Mouse (Mus musculus): ENCODE data around the gene Insig2. TPM values are rescaled to one million over a fixed set of nuclear protein-coding genes. Genes with fewer than 3 reads are reported as not detected.

Gene Insig2
- polyA plus RNA-seq (2014; fragmentation: Nextera tagmentation; extraction: Ambion mirVana): 17.4 and 18.9 TPM in 2 replicates

DNA sequence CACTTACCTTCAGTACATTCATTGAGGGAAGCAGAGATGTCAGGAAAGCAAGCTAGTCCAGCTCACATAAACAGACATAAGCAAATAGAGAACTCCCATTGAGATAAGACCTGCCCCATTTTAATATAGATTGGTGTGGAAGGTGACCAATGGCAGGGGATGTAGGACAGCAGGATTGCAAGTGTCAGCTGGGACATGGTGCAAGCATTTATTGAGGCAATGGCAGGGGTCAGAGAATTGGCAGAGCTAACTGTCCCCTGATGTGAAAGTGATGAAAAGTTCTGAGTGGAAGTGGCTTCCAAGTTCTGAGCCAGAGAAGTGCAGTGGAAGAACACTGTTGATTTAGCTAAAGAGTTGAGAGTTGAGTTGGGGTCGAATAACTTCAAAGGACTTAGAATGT lies at the start of gene Insig2:
Gene Insig2 (minus strand): TSS at position 105 of the 400 bp plus-strand sequence.
- Histone ChIP-seq H3K27ac (ENCODE audit: low read length) (no peak within 1 kb of the TSS), H3K36me3 (ENCODE audit: control insufficient read depth, insufficient read depth, low read length) (no peaks in the 10 kb centered on the region), H3K9ac (replicated peaks; ENCODE audit: low read depth, low read length) (no peak within 1 kb of the TSS), H3K4me1 (ENCODE audit: control insufficient read depth, insufficient read depth, low read length) (no peaks in the 10 kb centered on the region), H3K4me2 (replicated peaks; ENCODE audit: low read depth, low read length) (no peak within 1 kb of the TSS), H3K9me3 (ENCODE audit: control insufficient read depth, low read depth, low read length) (no peaks in the 10 kb centered on the region), H3K27me3 (ENCODE audit: control insufficient read depth, insufficient read depth, low read length) (no peaks in the 10 kb centered on the region), H3K4me3 (ENCODE audit: low read depth, low read length) (no peak within 1 kb of the TSS)
- ATAC-seq (ENCODE audit: insufficient number of reproducible peaks, insufficient read depth, low FRiP score, low read depth): no peak
- WGBS: 72% methylated on average over 1 of the region's 1 CpGs

DNA sequence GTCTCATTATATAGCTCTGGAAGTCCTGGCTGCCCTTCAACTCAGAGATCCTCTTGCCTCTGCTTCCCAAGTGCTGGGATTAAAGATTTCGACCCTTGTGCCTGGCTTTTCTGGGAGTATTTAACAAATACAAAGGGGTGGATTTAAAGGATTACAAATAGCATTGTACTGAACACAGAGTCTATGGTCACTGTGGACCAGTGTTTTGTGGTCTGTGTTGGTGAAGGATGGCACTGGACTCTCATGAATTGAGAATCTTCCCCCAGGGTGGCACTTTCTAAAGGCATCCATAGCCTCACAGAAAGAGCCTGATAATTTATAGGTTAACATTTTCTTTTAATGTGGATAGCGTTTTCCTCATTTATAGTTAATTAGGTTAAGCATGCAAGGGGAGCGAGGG lies 49.2 kb upstream of the Insig2 start:
- no peak overlapping the region for H3K9ac ChIP-seq (replicated peaks; ENCODE audit: low read depth, low read length)
- no peaks in the 10 kb centered on the region for H3K36me3 ChIP-seq (ENCODE audit: control insufficient read depth, insufficient read depth, low read length)
- H3K4me2 ChIP-seq (replicated peaks; ENCODE audit: low read depth, low read length): no peak overlapping the region
- ATAC-seq (ENCODE audit: insufficient number of reproducible peaks, insufficient read depth, low FRiP score, low read depth): no peak
- H3K27ac ChIP-seq (ENCODE audit: low read length): no peak overlapping the region
- H3K27me3 ChIP-seq (ENCODE audit: control insufficient read depth, insufficient read depth, low read length): no peaks in the 10 kb centered on the region
- H3K9me3 ChIP-seq (ENCODE audit: control insufficient read depth, low read depth, low read length): no peaks in the 10 kb centered on the region
- 88% methylated on average over 3 of the region's 3 CpGs for WGBS
- H3K4me1 ChIP-seq (ENCODE audit: control insufficient read depth, insufficient read depth, low read length): no peaks in the 10 kb centered on the region
- H3K4me3 ChIP-seq (ENCODE audit: low read depth, low read length): no peak overlapping the region

DNA sequence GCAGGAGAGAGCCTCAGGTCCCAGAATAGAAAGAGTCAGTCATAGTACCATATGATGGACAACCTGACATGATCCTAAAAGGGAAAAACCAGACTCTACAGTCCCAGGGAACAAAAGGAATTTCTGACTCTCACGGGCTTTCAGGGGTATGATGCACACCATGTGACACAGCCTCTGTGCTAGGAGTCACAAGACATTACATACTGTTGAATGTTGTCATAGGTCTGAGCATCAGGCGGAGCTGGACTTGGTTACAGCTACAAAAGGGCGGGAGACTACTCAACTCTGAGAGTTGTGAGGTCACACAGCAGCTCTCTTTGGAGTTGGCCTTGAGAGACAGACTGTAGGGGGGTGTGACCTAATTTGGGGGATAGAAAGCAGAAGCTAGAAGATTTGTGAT lies 47.6 kb upstream of the Insig2 start:
- no peak for ATAC-seq (ENCODE audit: insufficient number of reproducible peaks, insufficient read depth, low FRiP score, low read depth)

DNA sequence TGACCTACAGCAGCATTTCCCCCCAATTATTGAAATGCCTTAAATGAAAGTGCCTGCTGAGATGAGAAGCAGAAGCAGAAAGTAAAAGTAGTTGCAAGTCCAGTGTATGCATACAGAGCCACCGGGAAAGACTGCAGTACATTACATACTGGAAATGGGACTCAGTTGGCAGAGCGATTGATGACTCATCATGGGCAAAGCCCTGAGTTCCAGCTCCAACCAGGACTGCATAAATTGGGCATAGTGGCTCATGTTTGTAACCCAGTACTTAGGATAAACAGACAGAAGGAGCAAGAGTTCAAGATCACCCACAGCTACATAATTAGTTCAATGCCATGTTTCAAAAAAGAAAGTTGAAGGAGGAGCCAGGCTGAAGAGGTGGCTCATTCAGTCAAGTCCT lies 45.5 kb upstream of the Insig2 start:
- ATAC-seq (ENCODE audit: insufficient number of reproducible peaks, insufficient read depth, low FRiP score, low read depth): no peak
- Histone ChIP-seq H3K9ac (replicated peaks; ENCODE audit: low read depth, low read length) (no peak overlapping the region), H3K27me3 (ENCODE audit: control insufficient read depth, insufficient read depth, low read length) (no peaks in the 10 kb centered on the region), H3K4me1 (ENCODE audit: control insufficient read depth, insufficient read depth, low read length) (no peaks in the 10 kb centered on the region), H3K9me3 (ENCODE audit: control insufficient read depth, low read depth, low read length) (no peaks in the 10 kb centered on the region), H3K27ac (ENCODE audit: low read length) (no peak overlapping the region), H3K4me2 (replicated peaks; ENCODE audit: low read depth, low read length) (no peak overlapping the region), H3K4me3 (ENCODE audit: low read depth, low read length) (no peak overlapping the region), H3K36me3 (ENCODE audit: control insufficient read depth, insufficient read depth, low read length) (no peaks in the 10 kb centered on the region)
- WGBS: 82% methylated on average over 2 of the region's 2 CpGs

More for the DNA sequence above, 47.6 kb upstream of the Insig2 start:
- no peaks in the 10 kb centered on the region for H3K27me3 ChIP-seq (ENCODE audit: control insufficient read depth, insufficient read depth, low read length)
- H3K36me3 ChIP-seq (ENCODE audit: control insufficient read depth, insufficient read depth, low read length): no peaks in the 10 kb centered on the region
- no peak overlapping the region for H3K9ac ChIP-seq (replicated peaks; ENCODE audit: low read depth, low read length)
- H3K4me1 ChIP-seq (ENCODE audit: control insufficient read depth, insufficient read depth, low read length): no peaks in the 10 kb centered on the region
- no peak overlapping the region for H3K27ac ChIP-seq (ENCODE audit: low read length)
- 79% methylated on average over 3 of the region's 3 CpGs for WGBS
- no peaks in the 10 kb centered on the region for H3K9me3 ChIP-seq (ENCODE audit: control insufficient read depth, low read depth, low read length)
- no peak overlapping the region for H3K4me2 ChIP-seq (replicated peaks; ENCODE audit: low read depth, low read length)
- H3K4me3 ChIP-seq (ENCODE audit: low read depth, low read length): no peak overlapping the region

DNA sequence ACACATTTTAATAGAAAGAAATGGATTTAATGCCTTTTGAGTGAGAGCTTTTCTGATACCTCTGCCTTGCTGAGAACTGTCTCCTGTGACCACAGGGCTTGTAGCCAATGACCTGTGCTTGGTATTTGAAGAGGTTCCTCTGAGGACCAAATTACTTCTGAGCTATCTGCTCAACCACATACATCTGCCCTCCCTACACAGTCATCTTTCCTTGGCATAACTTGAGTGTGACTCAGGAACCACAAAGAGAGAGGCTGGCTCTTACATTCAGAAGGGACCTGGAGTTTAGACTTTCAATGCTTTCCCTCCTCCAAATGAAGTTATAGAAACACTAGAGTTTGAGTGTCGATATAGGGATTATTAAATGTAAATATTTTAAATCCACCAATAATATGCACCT lies 45.0 kb upstream of the Insig2 start:
- H3K36me3 ChIP-seq (ENCODE audit: control insufficient read depth, insufficient read depth, low read length): no peaks in the 10 kb centered on the region
- no peak overlapping the region for H3K9ac ChIP-seq (replicated peaks; ENCODE audit: low read depth, low read length)
- 49% methylated on average over 1 of the region's 1 CpGs for whole genome bisulfite sequencing
- H3K9me3 ChIP-seq (ENCODE audit: control insufficient read depth, low read depth, low read length): no peaks in the 10 kb centered on the region
- no peak overlapping the region for H3K4me2 ChIP-seq (replicated peaks; ENCODE audit: low read depth, low read length)
- ATAC-seq (ENCODE audit: insufficient number of reproducible peaks, insufficient read depth, low FRiP score, low read depth): no peak
- no peak overlapping the region for H3K4me3 ChIP-seq (ENCODE audit: low read depth, low read length)
- no peak overlapping the region for H3K27ac ChIP-seq (ENCODE audit: low read length)
- H3K27me3 ChIP-seq (ENCODE audit: control insufficient read depth, insufficient read depth, low read length): no peaks in the 10 kb centered on the region
- H3K4me1 ChIP-seq (ENCODE audit: control insufficient read depth, insufficient read depth, low read length): no peaks in the 10 kb centered on the region

DNA sequence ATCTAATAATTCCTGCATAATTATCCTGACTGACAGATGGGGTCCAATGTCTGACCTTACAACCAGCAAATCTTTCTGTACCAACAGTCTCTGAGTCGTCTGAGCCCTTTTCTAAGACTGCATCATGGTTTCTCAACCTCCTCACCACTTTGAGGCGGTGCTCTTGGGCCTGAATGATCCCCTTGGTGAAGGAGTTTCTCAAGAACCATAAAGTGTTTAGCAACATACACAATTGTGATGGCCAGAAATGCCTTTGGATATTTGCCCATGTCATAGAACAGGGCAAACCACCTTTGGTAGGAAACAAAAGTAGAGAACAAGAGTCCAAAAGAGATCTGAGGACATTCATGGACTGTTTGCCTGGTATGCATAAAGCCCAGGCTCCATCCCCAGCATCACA lies 41.2 kb upstream of the Insig2 start:
- Histone ChIP-seq H3K4me1 (ENCODE audit: control insufficient read depth, insufficient read depth, low read length) (no peaks in the 10 kb centered on the region), H3K36me3 (ENCODE audit: control insufficient read depth, insufficient read depth, low read length) (no peaks in the 10 kb centered on the region), H3K4me3 (ENCODE audit: low read depth, low read length) (no peak overlapping the region), H3K9me3 (ENCODE audit: control insufficient read depth, low read depth, low read length) (no peaks in the 10 kb centered on the region), H3K27me3 (ENCODE audit: control insufficient read depth, insufficient read depth, low read length) (no peaks in the 10 kb centered on the region), H3K9ac (replicated peaks; ENCODE audit: low read depth, low read length) (no peak overlapping the region), H3K4me2 (replicated peaks; ENCODE audit: low read depth, low read length) (no peak overlapping the region), H3K27ac (ENCODE audit: low read length) (no peak overlapping the region)
- ATAC-seq (ENCODE audit: insufficient number of reproducible peaks, insufficient read depth, low FRiP score, low read depth): no peak
- 57% methylated on average over 2 of the region's 2 CpGs for WGBS

DNA sequence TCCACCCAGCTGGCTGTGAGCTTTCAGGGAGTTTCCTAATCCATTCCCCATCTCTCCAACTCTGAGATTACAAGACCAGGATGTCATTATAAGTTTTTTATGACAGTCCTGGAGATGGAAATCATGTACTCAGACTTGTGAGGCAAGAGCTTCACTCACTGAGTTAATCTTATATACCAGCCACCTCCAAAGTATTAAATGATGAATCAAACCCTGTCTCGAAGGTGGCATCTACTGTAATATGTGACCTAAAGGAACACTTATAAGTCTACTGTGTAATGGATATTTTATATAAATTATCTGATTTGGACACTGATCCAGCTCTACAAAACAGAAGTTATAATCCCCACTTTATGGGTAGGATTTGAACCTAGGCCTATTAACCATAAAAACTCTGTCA lies 40.3 kb upstream of the Insig2 start:
- Histone ChIP-seq H3K4me3 (ENCODE audit: low read depth, low read length) (no peak overlapping the region), H3K4me2 (replicated peaks; ENCODE audit: low read depth, low read length) (no peak overlapping the region), H3K27me3 (ENCODE audit: control insufficient read depth, insufficient read depth, low read length) (no peaks in the 10 kb centered on the region), H3K27ac (ENCODE audit: low read length) (no peak overlapping the region), H3K36me3 (ENCODE audit: control insufficient read depth, insufficient read depth, low read length) (no peaks in the 10 kb centered on the region), H3K9ac (replicated peaks; ENCODE audit: low read depth, low read length) (no peak overlapping the region), H3K4me1 (ENCODE audit: control insufficient read depth, insufficient read depth, low read length) (no peaks in the 10 kb centered on the region), H3K9me3 (ENCODE audit: control insufficient read depth, low read depth, low read length) (no peaks in the 10 kb centered on the region)
- WGBS: 90% methylated on average over 1 of the region's 1 CpGs
- no peak for ATAC-seq (ENCODE audit: insufficient number of reproducible peaks, insufficient read depth, low FRiP score, low read depth)

DNA sequence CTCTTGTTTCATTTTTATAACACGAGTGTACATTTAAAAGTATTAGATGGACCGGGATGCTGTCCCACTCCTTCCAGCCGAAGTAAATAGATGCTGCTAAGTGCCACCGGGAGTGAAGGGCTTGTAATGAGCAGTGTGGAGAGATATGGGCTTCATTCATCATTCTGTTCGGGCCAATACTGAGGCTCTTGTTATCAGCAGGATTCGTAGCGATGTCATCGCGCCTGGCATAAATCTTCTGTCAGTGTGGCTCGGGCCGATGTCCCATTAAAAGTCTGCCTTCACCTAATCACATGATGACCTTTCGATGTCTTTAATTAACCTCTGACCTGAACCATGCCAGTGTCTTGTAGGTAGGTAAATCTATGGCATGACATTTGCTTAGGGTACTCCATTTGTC lies 39.1 kb upstream of the Insig2 start:
- Histone ChIP-seq H3K9me3 (ENCODE audit: control insufficient read depth, low read depth, low read length) (no peaks in the 10 kb centered on the region), H3K27ac (ENCODE audit: low read length) (no peak overlapping the region), H3K4me2 (replicated peaks; ENCODE audit: low read depth, low read length) (no peak overlapping the region), H3K4me1 (ENCODE audit: control insufficient read depth, insufficient read depth, low read length) (no peaks in the 10 kb centered on the region), H3K27me3 (ENCODE audit: control insufficient read depth, insufficient read depth, low read length) (no peaks in the 10 kb centered on the region), H3K4me3 (ENCODE audit: low read depth, low read length) (no peak overlapping the region), H3K36me3 (ENCODE audit: control insufficient read depth, insufficient read depth, low read length) (no peaks in the 10 kb centered on the region), H3K9ac (replicated peaks; ENCODE audit: low read depth, low read length) (no peak overlapping the region)
- WGBS: 21% methylated on average over 12 of the region's 12 CpGs
- ATAC-seq (ENCODE audit: insufficient number of reproducible peaks, insufficient read depth, low FRiP score, low read depth): no peak

DNA sequence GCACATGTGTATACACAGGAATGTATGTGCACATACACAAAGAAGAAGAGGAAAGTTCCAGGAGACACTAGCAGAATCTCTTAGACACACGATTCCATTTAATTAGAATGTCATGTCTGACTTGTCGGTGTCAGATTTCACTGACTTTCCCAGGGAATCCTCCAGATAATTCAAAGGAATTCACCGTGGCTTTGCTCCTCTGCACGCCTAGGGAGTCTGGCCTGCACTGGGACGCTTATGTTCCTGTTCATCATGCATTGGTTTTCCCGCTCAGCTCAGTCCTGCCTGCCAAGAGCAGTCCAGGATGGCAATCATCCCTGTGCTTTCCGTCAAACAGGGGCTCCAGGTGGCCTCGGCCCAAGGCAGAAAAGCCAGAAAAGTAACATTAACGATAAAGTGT lies 34.9 kb upstream of the Insig2 start:
- ATAC-seq (ENCODE audit: insufficient number of reproducible peaks, insufficient read depth, low FRiP score, low read depth): no peak
- 31% methylated on average over 9 of the region's 9 CpGs for WGBS

More for the DNA sequence above, 34.9 kb upstream of the Insig2 start:
- H3K9me3 ChIP-seq (ENCODE audit: control insufficient read depth, low read depth, low read length): no peaks in the 10 kb centered on the region
- H3K4me2 ChIP-seq (replicated peaks; ENCODE audit: low read depth, low read length): no peak overlapping the region
- H3K27me3 ChIP-seq (ENCODE audit: control insufficient read depth, insufficient read depth, low read length): no peaks in the 10 kb centered on the region
- H3K36me3 ChIP-seq (ENCODE audit: control insufficient read depth, insufficient read depth, low read length): no peaks in the 10 kb centered on the region
- H3K9ac ChIP-seq (replicated peaks; ENCODE audit: low read depth, low read length): no peak overlapping the region
- H3K4me1 ChIP-seq (ENCODE audit: control insufficient read depth, insufficient read depth, low read length): no peaks in the 10 kb centered on the region
- H3K4me3 ChIP-seq (ENCODE audit: low read depth, low read length): no peak overlapping the region
- no peak overlapping the region for H3K27ac ChIP-seq (ENCODE audit: low read length)
